Mouse (Mus musculus) c-Kit-positive CD71-positive TER-119-positive erythroid progenitor cells, embryonic 14.5 days (primary cell): ENCODE data around the gene Atp6v0e.

Experiments used
- DNase-seq: peaks from one replicate; pipeline ENCODE4 v3.0.0-alpha.2; 2013; ENCODE audit warnings: low spot score

The Atp6v0e gene

GRCm38 (mm10) chr17:26662978-26663683 is at the start of gene Atp6v0e:
Gene Atp6v0e, plus strand, starts transcription at chr17:26663231.
- DNase-seq = peak; percentile 96

GRCm38 (mm10) chr17:26614286-26614685 is 48.7 kb upstream of the Atp6v0e start:
- DNase-seq = no peak

GRCm38 (mm10) chr17:26614708-26615486 is 48.1 kb upstream of the Atp6v0e start:
- no peak for DNase-seq

- no peak for DNase-seq
Observed at GRCm38 (mm10) chr17:26616696-26617095, 46.3 kb upstream of the Atp6v0e start.

- DNase-seq = no peak
Observed at GRCm38 (mm10) chr17:26618498-26618897, 44.5 kb upstream of the Atp6v0e start.

GRCm38 (mm10) chr17:26619577-26619976 is 43.5 kb upstream of the Atp6v0e start:
- DNase-seq = no peak

GRCm38 (mm10) chr17:26620292-26620691 is 42.7 kb upstream of the Atp6v0e start:
- no peak for DNase-seq

GRCm38 (mm10) chr17:26620786-26621766 is 42.0 kb upstream of the Atp6v0e start:
- no peak for DNase-seq

GRCm38 (mm10) chr17:26621912-26622311 is 41.1 kb upstream of the Atp6v0e start:
- no peak for DNase-seq

- DNase-seq = no peak
Observed at GRCm38 (mm10) chr17:26623991-26624390, 39.0 kb upstream of the Atp6v0e start.

GRCm38 (mm10) chr17:26624999-26625398 is 38.0 kb upstream of the Atp6v0e start:
- no peak for DNase-seq

GRCm38 (mm10) chr17:26625521-26626010 is 37.5 kb upstream of the Atp6v0e start:
- no peak for DNase-seq

GRCm38 (mm10) chr17:26628479-26628878 is 34.6 kb upstream of the Atp6v0e start:
- DNase-seq = no peak

- no peak for DNase-seq
Observed at GRCm38 (mm10) chr17:26628936-26629335, 34.1 kb upstream of the Atp6v0e start.

GRCm38 (mm10) chr17:26631811-26632327 is 31.2 kb upstream of the Atp6v0e start:
- no peak for DNase-seq

- DNase-seq = no peak
Observed at GRCm38 (mm10) chr17:26633186-26633585, 29.8 kb upstream of the Atp6v0e start.

GRCm38 (mm10) chr17:26633926-26634325 is 29.1 kb upstream of the Atp6v0e start:
- DNase-seq = no peak

- no peak for DNase-seq
Observed at GRCm38 (mm10) chr17:26634539-26634938, 28.5 kb upstream of the Atp6v0e start.

- DNase-seq = no peak
Observed at GRCm38 (mm10) chr17:26635951-26636350, 27.1 kb upstream of the Atp6v0e start.

- DNase-seq = no peak
Observed at GRCm38 (mm10) chr17:26637851-26638250, 25.2 kb upstream of the Atp6v0e start.

GRCm38 (mm10) chr17:26638655-26639054 is 24.4 kb upstream of the Atp6v0e start:
- peak; percentile 63 for DNase-seq

- no peak for DNase-seq
Observed at GRCm38 (mm10) chr17:26639791-26640190, 23.2 kb upstream of the Atp6v0e start.
